ENCODE assay signal across 28 mouse cellular contexts in the genomic region with DNA sequence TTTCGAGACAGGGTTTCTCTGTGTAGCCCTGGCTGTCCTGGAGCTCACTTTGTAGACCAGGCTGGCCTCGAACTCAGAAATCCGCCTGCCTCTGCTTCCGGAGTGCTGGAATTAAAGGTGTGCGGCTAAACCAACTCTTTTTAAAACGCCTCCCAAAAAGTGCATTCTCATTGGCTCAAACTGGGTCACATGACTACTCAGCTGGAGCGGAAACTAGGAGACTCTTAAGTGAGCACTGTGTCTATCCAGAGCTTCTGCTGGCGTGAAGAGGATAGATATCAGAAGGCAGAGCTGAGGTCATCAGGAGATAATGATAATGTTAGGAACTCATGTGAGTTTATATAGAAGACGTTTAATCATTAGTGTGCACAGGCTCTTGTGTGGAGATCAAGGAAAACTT. TPM values are rescaled to one million over a fixed set of nuclear protein-coding genes. Genes with fewer than 3 reads are reported as not detected.
"Had no signal": no experiment of that assay in that cellular context is flagged by ENCODE, and none has a peak within 500 bp of the region (broad histone marks: within the 10 kb centered on the region; RNA-seq: fewer than 3 reads in every experiment).

No protein-coding gene starts in this region.

- H3K9me3 ChIP-seq: heart, embryonic 13.5 days; heart, embryonic 15.5 days; hindbrain, embryonic 13.5 days; hindbrain, embryonic 15.5 days; kidney, embryonic 15.5 days; limb, embryonic 13.5 days; limb, embryonic 15.5 days; liver, embryonic 12.5 days had no signal

- ATAC-seq: hindbrain, postnatal 0 days; liver, embryonic 12.5 days had no signal

- H3K9ac ChIP-seq: heart, embryonic 13.5 days; heart, embryonic 15.5 days; hindbrain, embryonic 13.5 days; hindbrain, embryonic 15.5 days; kidney, embryonic 15.5 days; limb, embryonic 13.5 days; limb, embryonic 15.5 days; liver, embryonic 12.5 days; liver, embryonic 14.5 days had no signal

- H3K27me3 ChIP-seq: heart, embryonic 15.5 days; hindbrain, embryonic 13.5 days; hindbrain, embryonic 15.5 days; kidney, embryonic 15.5 days; limb, embryonic 13.5 days; limb, embryonic 15.5 days; liver, embryonic 12.5 days had no signal

- H3K4me3 ChIP-seq: heart, adult 2 months; heart, embryonic 13.5 days; heart, embryonic 15.5 days; hindbrain, embryonic 13.5 days; hindbrain, embryonic 15.5 days; kidney, embryonic 15.5 days; layer of hippocampus, adult 2 months; left cerebral cortex, adult 2 months; limb, embryonic 13.5 days; limb, embryonic 15.5 days; liver, embryonic 12.5 days had no signal

- H3K4me2 ChIP-seq: heart, embryonic 11.5 days; heart, embryonic 13.5 days; heart, embryonic 15.5 days; hindbrain, embryonic 13.5 days; hindbrain, embryonic 15.5 days; kidney, embryonic 15.5 days; limb, embryonic 13.5 days; limb, embryonic 15.5 days; liver, embryonic 12.5 days had no signal

- H3K36me3 ChIP-seq: heart, embryonic 13.5 days; heart, embryonic 15.5 days; hindbrain, embryonic 13.5 days; hindbrain, embryonic 15.5 days; kidney, embryonic 15.5 days; limb, embryonic 13.5 days; limb, embryonic 15.5 days; liver, embryonic 12.5 days had no signal

- H3K4me1 ChIP-seq: heart, embryonic 13.5 days; heart, embryonic 15.5 days; hindbrain, embryonic 13.5 days; hindbrain, embryonic 15.5 days; kidney, embryonic 15.5 days; limb, embryonic 13.5 days; limb, embryonic 15.5 days; liver, embryonic 12.5 days had no signal

- H3K27ac ChIP-seq: heart, adult 2 months; heart, embryonic 13.5 days; heart, embryonic 15.5 days; hindbrain, embryonic 13.5 days; hindbrain, embryonic 15.5 days; hindbrain, postnatal 0 days; kidney, embryonic 15.5 days; kidney, postnatal 0 days; layer of hippocampus, adult 2 months; left cerebral cortex, adult 2 months; limb, embryonic 13.5 days; limb, embryonic 15.5 days; liver, embryonic 12.5 days; liver, embryonic 14.5 days had no signal

- DNase-seq: gastrocnemius, postnatal 14 days; gastrocnemius, postnatal 36 days; heart, adult 2 months; heart, postnatal 14 days; heart, postnatal 36 days; kidney, adult 11 months; kidney, adult 2 months; kidney, adult 9 months; kidney, postnatal 14 days; kidney, postnatal 36 days; left cerebral cortex, postnatal 4 days had no signal

RNA-seq across cellular contexts. Expression of gene Tmc5, which starts 36.0 kb away (rescaled TPM):
- total RNA-seq: gastrocnemius, adult 18-20 months; hematopoietic stem cell, adult 5-6 weeks had no signal
- polyA plus RNA-seq: limb, embryonic 11.5 days; liver, embryonic 12.5 days; liver, embryonic 14.5 days had no signal

RNA-seq across cellular contexts. Expression of gene Tmc7, which starts 48.6 kb away (rescaled TPM):
- total RNA-seq: hematopoietic stem cell, adult 5-6 weeks had no signal
